Mouse (Mus musculus) CH12.LX (cell line): Measurements from ENCODE around the gene Bad. TPM values are rescaled to one million over a fixed set of nuclear protein-coding genes. Genes with fewer than 3 reads are reported as not detected.

ENCODE experiments used
- DNase-seq: peaks from one replicate; pipeline ENCODE4 v3.0.0-alpha.2; 2013; ENCODE audit errors: extremely low read depth
- H3K27ac ChIP-seq: 2 replicates; pipeline ENCODE4 v1.5.1; 2012; ENCODE audit warnings: low read depth, mild to moderate bottlenecking, control low read depth, moderate library complexity; ENCODE audit not compliant: insufficient read depth
- H3K27me3 ChIP-seq: replicated peaks from 2 replicates; pipeline ENCODE3; 2012; ENCODE audit warnings: inconsistent platforms
- H3K36me3 ChIP-seq, 2 experiments: replicated peaks in 1 of 2; 2 replicates each; pipeline versions ENCODE3 to v1.6.1; 2012; ENCODE audit warnings: inconsistent platforms in 1 of 2, low read length in 1 of 2, mild to moderate bottlenecking in 1 of 2, mixed read lengths in 1 of 2, moderate library complexity in 1 of 2; ENCODE audit not compliant: control insufficient read depth in 1 of 2, insufficient read depth in 1 of 2
- H3K4me1 ChIP-seq, 2 experiments: 2 replicates each; pipeline ENCODE4 v1.6.1; 2012; ENCODE audit warnings: inconsistent platforms in 1 of 2, moderate library complexity in 1 of 2; ENCODE audit not compliant: insufficient read depth in 2 of 2, control insufficient read depth in 1 of 2
- H3K4me2 ChIP-seq: 2 replicates; pipeline ENCODE4 v1.6.1; 2012; ENCODE audit warnings: low read depth, mild to moderate bottlenecking, control low read depth; ENCODE audit not compliant: poor library complexity, insufficient read depth, severe bottlenecking
- H3K4me3 ChIP-seq, 3 experiments: fragments of 150-350 bp in 1 of 3; sonication (generic) in 1 of 3; replicated peaks in 1 of 3; 2 replicates each; pipeline versions ENCODE3 to v1.5.1; 2011 to 2012; ENCODE audit warnings: low read depth in 2 of 3, low read length in 2 of 3, mild to moderate bottlenecking in 2 of 3, moderate library complexity in 2 of 3, control low read depth in 1 of 3, improper control_type of control experiment in 1 of 3, inconsistent platforms in 1 of 3, mixed read lengths in 1 of 3; ENCODE audit not compliant: poor library complexity in 1 of 3
- H3K79me2 ChIP-seq: replicated peaks from 2 replicates; pipeline ENCODE4 v1.6.1; 2012; ENCODE audit warnings: mild to moderate bottlenecking, moderate library complexity; ENCODE audit not compliant: control insufficient read depth, poor library complexity, insufficient read depth, severe bottlenecking; ENCODE audit errors: extremely low read depth
- H3K9ac ChIP-seq: 2 replicates; pipeline ENCODE4 v1.6.1; 2012; ENCODE audit warnings: low read depth, mild to moderate bottlenecking, control low read depth, moderate library complexity; ENCODE audit not compliant: insufficient read depth
- H3K9me3 ChIP-seq: replicated peaks from 2 replicates; pipeline ENCODE3; 2012; ENCODE audit warnings: low read length, inconsistent platforms, mixed read lengths
- BHLHE40 ChIP-seq: IDR thresholded peaks from 2 replicates; pipeline ENCODE4 v1.6.1; 2011; ENCODE audit warnings: mild to moderate bottlenecking, low read depth, low read length, improper control_type of control experiment
- CTCF ChIP-seq, 2 experiments: IDR thresholded peaks in 1 of 2; conservative IDR thresholded peaks in 1 of 2; 2 replicates each; pipeline ENCODE4 v1.5.1; 2011 to 2012; ENCODE audit warnings: low read depth in 2 of 2, low read length in 2 of 2, improper control_type of control experiment in 1 of 2, inconsistent platforms in 1 of 2, mild to moderate bottlenecking in 1 of 2, moderate library complexity in 1 of 2
- ELF1 ChIP-seq: IDR thresholded peaks from 2 replicates; pipeline ENCODE4 v1.6.1; 2014; ENCODE audit warnings: low read depth, mild to moderate bottlenecking, inconsistent platforms, low read length, improper control_type of control experiment
- EP300 ChIP-seq: IDR thresholded peaks from 2 replicates; pipeline ENCODE4 v1.6.1; 2011; ENCODE audit warnings: low read length, improper control_type of control experiment
- GABPA ChIP-seq: IDR thresholded peaks from 2 replicates; pipeline ENCODE4 v1.6.1; 2012; ENCODE audit warnings: low read depth, low read length, improper control_type of control experiment, inconsistent platforms; ENCODE audit not compliant: insufficient replicate concordance
- IRF4 ChIP-seq: IDR thresholded peaks from 2 replicates; pipeline ENCODE4 v1.6.1; 2014; ENCODE audit warnings: low read depth, mild to moderate bottlenecking, inconsistent platforms, low read length, improper control_type of control experiment
- JUND ChIP-seq: conservative IDR thresholded peaks from 2 replicates; pipeline ENCODE4 v1.6.1; 2011; ENCODE audit warnings: low read depth, low read length, improper control_type of control experiment
- MAFK ChIP-seq: IDR thresholded peaks from 2 replicates; pipeline ENCODE4 v1.6.1; 2011; ENCODE audit warnings: low read length, improper control_type of control experiment; ENCODE audit not compliant: insufficient replicate concordance
- MAZ ChIP-seq: IDR thresholded peaks from 2 replicates; pipeline ENCODE4 v1.6.1; 2012; ENCODE audit warnings: low read depth, mild to moderate bottlenecking, inconsistent platforms, low read length, improper control_type of control experiment, moderate library complexity
- MEF2A ChIP-seq: IDR thresholded peaks from 2 replicates; pipeline ENCODE4 v1.6.1; 2014; ENCODE audit warnings: low read depth, mild to moderate bottlenecking, inconsistent platforms, low read length, improper control_type of control experiment, borderline replicate concordance
- MYC ChIP-seq: IDR thresholded peaks from 2 replicates; pipeline ENCODE4 v1.6.1; 2011; ENCODE audit warnings: low read depth, mild to moderate bottlenecking, improper control_type of control experiment, low read length
- NELFE ChIP-seq: IDR thresholded peaks from 2 replicates; pipeline ENCODE4 v1.6.1; 2011; ENCODE audit warnings: low read depth, low read length, improper control_type of control experiment
- PAX5 ChIP-seq: IDR thresholded peaks from 2 replicates; pipeline ENCODE4 v1.6.1; 2012; ENCODE audit warnings: low read length, inconsistent platforms, mixed read lengths
- RAD21 ChIP-seq: IDR thresholded peaks from 2 replicates; pipeline ENCODE4 v1.6.1; 2011; ENCODE audit warnings: low read depth, mild to moderate bottlenecking, low read length, improper control_type of control experiment, moderate library complexity
- SMC3 ChIP-seq: IDR thresholded peaks from 2 replicates; pipeline ENCODE4 v1.6.1; 2011; ENCODE audit warnings: low read depth, low read length, improper control_type of control experiment
- TBP ChIP-seq: conservative IDR thresholded peaks from 2 replicates; pipeline ENCODE4 v1.6.1; 2011; ENCODE audit warnings: low read depth, low read length, improper control_type of control experiment
- TCF12 ChIP-seq: IDR thresholded peaks from 2 replicates; pipeline ENCODE4 v1.6.1; 2014; ENCODE audit warnings: low read depth, mild to moderate bottlenecking, inconsistent platforms, low read length, improper control_type of control experiment
- UBTF ChIP-seq: IDR thresholded peaks from 2 replicates; pipeline ENCODE4 v1.6.1; 2012; ENCODE audit warnings: low read depth, mild to moderate bottlenecking, inconsistent platforms, low read length, improper control_type of control experiment, moderate library complexity
- USF1 ChIP-seq: IDR thresholded peaks from 2 replicates; pipeline ENCODE4 v1.6.1; 2014; ENCODE audit warnings: low read depth, mild to moderate bottlenecking, inconsistent platforms, low read length, improper control_type of control experiment
- USF2 ChIP-seq: conservative IDR thresholded peaks from 2 replicates; pipeline ENCODE4 v1.6.1; 2011; ENCODE audit warnings: low read depth, low read length, improper control_type of control experiment
- ZC3H11A ChIP-seq: IDR thresholded peaks from 2 replicates; pipeline ENCODE4 v1.6.1; 2012; ENCODE audit warnings: low read depth, mild to moderate bottlenecking, inconsistent platforms, low read length, improper control_type of control experiment
- ZMIZ1 ChIP-seq: IDR thresholded peaks from 2 replicates; pipeline ENCODE4 v1.6.1; 2012; ENCODE audit warnings: low read depth, mild to moderate bottlenecking, inconsistent platforms, low read length, improper control_type of control experiment
- dilution Hi-C: fragments of 300-500 bp; cut with MboI; formaldehyde crosslinking; loops from 2 replicates; pipeline ENCODE4 v1.14.3; 2020; ENCODE audit warnings: low sequenced_read_pairs; ENCODE audit not compliant: extremely low pct_unique_long_range_greater_than_20kb, extremely low pct_ligation_motif_present
- in situ Hi-C: fragments of 300-500 bp; cut with MboI; formaldehyde crosslinking; loops from 3 replicates; pipeline ENCODE4 v1.14.3; 2019; ENCODE audit warnings: low sequenced_read_pairs, low pct_ligation_motif_present, low pct_unique_long_range_greater_than_20kb, mixed read lengths
- polyA plus RNA-seq: library from polyadenylated mRNA; unstranded; fragments of >175 nt; gene quantifications from 2 replicates; pipeline ENCODE4 v1.2.1, GENCODE M21; 2012; ENCODE audit warnings: low read depth; ENCODE audit not compliant: insufficient read length
- total RNA-seq, 2 experiments: library from RNA; depleted of rRNA; stranded (reverse); fragments of 300-350 nt in 1 of 2; fragments of >200 nt in 1 of 2; gene quantifications; 2 replicates each; pipeline ENCODE4 v1.2.3; 2012 to 2014

Gene Bad
- total and polyA plus RNA-seq, 3 experiments: 27.7 to 38.0 (median 33.3) TPM

- TF ChIP-seq PAX5 (no peak), USF2 (no peak), BHLHE40 (peak; percentile 91)
Measured at GRCm38 (mm10) chr19:6921647-6922567, 19.8 kb upstream of the Bad start, which contains the start of gene Esrra (continued).

DNA sequence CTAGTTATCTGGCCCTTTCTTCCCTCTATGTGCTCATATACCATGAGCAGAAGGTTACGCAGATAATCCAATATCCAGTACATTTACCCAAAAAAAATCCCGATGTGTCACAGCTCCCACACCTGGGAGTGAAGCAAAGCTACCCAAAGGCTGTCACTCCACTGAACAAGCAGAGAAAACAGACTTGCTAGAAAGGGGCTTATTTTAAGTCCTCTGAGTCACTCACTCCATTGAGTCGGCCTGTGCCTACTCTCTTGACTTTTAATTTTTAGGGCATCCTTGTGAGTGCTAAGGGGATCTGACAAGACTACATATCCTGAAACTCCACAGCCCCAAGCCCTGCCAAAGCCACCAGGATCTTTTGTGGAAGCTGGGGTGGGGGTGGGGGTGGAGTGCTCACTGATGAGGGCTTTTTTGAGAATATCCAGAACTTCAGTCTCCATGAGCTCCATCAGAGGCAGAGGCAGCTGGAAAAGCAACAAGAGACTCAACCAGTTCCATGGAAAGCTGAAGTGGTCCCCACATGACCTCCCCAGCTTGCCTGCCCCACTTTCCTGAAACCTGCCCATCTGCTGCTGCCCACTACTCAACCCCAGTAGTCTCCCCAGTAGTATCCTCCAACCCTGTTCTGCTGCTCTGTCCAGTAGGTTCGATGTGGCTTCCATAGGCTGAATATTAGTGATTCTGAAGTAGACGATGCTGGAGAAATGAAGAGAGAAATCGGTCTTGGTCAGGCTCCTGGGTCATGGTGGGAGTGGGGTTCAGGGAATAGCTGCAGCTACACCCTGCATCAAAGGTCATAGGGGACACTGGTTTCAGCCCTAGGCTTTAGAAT, 18.5 kb upstream of the Bad start:
- dilution Hi-C loops: no loop called here
- peak overlapping the region; percentile 60; the same call in 1 of the 2 replicates for H3K9ac ChIP-seq
- no peaks in the 10 kb centered on the region for H3K9me3 ChIP-seq
- H3K4me3 ChIP-seq: peak overlapping the region in 2 of 3 experiments; percentile 3 to 74
- H3K4me2 ChIP-seq: peak overlapping the region; percentile 92
- 0 out of 2 replicates have a peak, but pooled peaks cover 3% of the 10 kb centered on the region for H3K79me2 ChIP-seq
- peaks cover 11 to 32% of the 10 kb centered on the region in 2 experiments for H3K4me1 ChIP-seq
- peak; percentile 21 for DNase-seq
- H3K27me3 ChIP-seq: peaks cover 3% of the 10 kb centered on the region
- peaks cover 0 to 21% of the 10 kb centered on the region in 2 experiments for H3K36me3 ChIP-seq
- in situ Hi-C loops: loop anchor here (5.0 kb wide), 1 partner anchor 51 kb away; no protein-coding TSS in a partner anchor
- TF ChIP-seq MYC (no peak), ZC3H11A (no peak), EP300 (0 out of 2 replicates have a peak, but pooled peaks have one; percentile 3)
- H3K27ac ChIP-seq: no peak overlapping the region

DNA sequence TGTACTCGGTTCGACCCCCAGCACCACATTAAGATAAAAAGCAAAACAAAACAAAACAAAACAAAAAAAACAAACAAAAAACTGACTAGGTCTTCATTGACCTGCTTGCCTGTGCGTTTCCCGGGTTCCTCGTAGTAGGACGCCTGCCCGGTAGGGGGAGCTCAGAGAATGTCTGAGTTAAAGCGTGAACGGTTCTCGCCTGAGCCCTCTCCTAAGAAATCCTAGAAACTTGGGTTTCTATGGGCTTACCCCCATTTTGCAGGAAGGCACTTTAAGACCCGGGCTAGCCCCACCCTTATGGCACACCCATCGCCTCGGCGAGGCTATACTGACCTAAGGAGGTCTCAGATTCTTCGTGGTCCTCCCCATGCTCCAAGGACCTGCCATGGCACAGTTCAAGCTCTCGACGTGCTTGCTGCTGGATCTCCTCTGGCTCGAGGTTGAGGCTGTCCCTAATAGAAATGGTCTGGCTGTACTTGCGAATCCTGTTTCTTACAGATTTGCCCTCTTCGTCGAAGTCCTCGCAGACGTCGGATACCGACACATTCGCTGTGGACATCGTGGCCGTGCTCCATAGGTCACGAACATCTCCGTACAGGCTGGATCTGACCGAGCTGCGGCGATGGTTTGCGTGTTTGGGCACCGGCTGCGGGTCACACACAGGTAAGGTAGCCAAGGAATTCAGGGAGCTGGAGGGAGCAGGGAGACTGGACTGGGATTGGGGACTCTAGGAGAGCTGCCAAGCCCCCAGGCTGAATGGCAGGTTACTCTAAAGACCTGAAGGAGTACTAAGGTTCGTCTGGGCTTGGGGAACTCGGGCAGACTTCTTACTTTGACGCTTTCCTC, 17.0 kb upstream of the Bad start:
- no peak for TF ChIP-seq JUND
- TF ChIP-seq USF1: no peak
- TF ChIP-seq MAZ: no peak
- no peak for TF ChIP-seq GABPA
- TF ChIP-seq ELF1: no peak
- TF ChIP-seq UBTF: no peak
- no peak for TF ChIP-seq TBP
- TF ChIP-seq ZMIZ1: no peak
- no peak for TF ChIP-seq IRF4
- TF ChIP-seq NELFE: no peak
- TF ChIP-seq CTCF (conservative IDR thresholded peaks at IDR 0.05 in 1 of 2, IDR thresholded peaks at IDR 0.05 in 1 of 2; ENCODE audit: low read depth in 2 of 2, low read length in 2 of 2): peak in 1 of 2 experiments; percentile 84; a peak in 3 of 4 replicates
- no peak for TF ChIP-seq MAFK
- TF ChIP-seq RAD21: peak; percentile 83
- no peak for TF ChIP-seq MEF2A
- TF ChIP-seq TCF12: 0 out of 2 replicates have a peak, but pooled peaks have one; percentile 15
- peak; percentile 58 for TF ChIP-seq SMC3
- dilution Hi-C loops (no loop called here), in situ Hi-C loops (loop anchor here (5.0 kb wide), 1 partner anchor 52 kb away; no protein-coding TSS in a partner anchor)
- H3K36me3 ChIP-seq: peaks cover 0 to 6% of the 10 kb centered on the region in 2 experiments
- H3K4me2 ChIP-seq: peak overlapping the region; percentile 58
- H3K27ac ChIP-seq: no peak overlapping the region
- peak; percentile 61 for DNase-seq
- H3K4me3 ChIP-seq: no peak overlapping the region
- peaks cover 11 to 26% of the 10 kb centered on the region in 2 experiments for H3K4me1 ChIP-seq
- no peaks in the 10 kb centered on the region for H3K9me3 ChIP-seq
- peaks cover 3% of the 10 kb centered on the region for H3K27me3 ChIP-seq
- 0 out of 2 replicates have a peak, but pooled peaks cover 3% of the 10 kb centered on the region for H3K79me2 ChIP-seq
- no peak overlapping the region for H3K9ac ChIP-seq
